Mouse (Mus musculus): Measurements from ENCODE around the gene Cers3. TPM values are rescaled to one million over a fixed set of nuclear protein-coding genes. Genes with fewer than 3 reads are reported as not detected.
A peak's percentile ranks its signal among the peaks of the same experiment; 100 is the strongest.

Cers3 gene
- total and polyA plus RNA-seq, 3 experiments: 0.13 to 0.23 (median 0.19) TPM

DNA sequence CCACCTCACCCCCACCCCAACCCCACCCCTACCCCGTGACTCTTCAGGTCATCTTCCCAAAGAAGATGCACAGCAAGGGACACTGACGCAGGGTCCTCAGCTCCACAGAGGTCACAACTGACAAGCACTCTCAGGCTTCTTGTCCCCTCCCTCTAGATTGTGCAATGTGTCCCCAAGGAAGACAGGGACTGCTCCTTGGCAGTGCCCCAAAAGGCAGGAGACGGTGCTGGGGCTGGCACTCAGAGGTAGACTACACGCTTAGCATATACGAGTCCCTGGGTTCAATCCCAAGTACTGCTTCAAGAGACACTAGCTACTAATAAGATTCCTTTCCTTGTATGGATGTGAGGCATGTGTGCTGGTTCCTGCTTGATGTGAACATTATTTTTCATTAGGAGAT lies 2.3 kb upstream of the Cers3 start:
- no peak for TF ChIP-seq PAX5 (IDR thresholded peaks at IDR 0.05; ENCODE audit: low read length)
- TF ChIP-seq RAD21 (IDR thresholded peaks at IDR 0.05; ENCODE audit: low read depth, low read length): no peak
- no peak for TF ChIP-seq KAT2A (IDR thresholded peaks at IDR 0.05; ENCODE audit: insufficient replicate concordance, low read length)
- no peak for TF ChIP-seq ETS1 (conservative IDR thresholded peaks at IDR 0.05; ENCODE audit: low read depth, low read length)
- TF ChIP-seq ZMIZ1 (IDR thresholded peaks at IDR 0.05; ENCODE audit: low read depth, low read length): no peak
- no peak for TF ChIP-seq ZNF384 (IDR thresholded peaks at IDR 0.05; ENCODE audit: low read depth, low read length)
- TF ChIP-seq ZKSCAN1 (IDR thresholded peaks at IDR 0.05; ENCODE audit: borderline replicate concordance, low read depth, low read length): no peak
- no peak for TF ChIP-seq MEF2A (IDR thresholded peaks at IDR 0.05; ENCODE audit: borderline replicate concordance, low read depth, low read length)
- TF ChIP-seq SMC3 (IDR thresholded peaks at IDR 0.05; ENCODE audit: low read depth, low read length): no peak
- TF ChIP-seq MAZ (IDR thresholded peaks at IDR 0.05; ENCODE audit: low read depth, low read length): no peak
- no peak for TF ChIP-seq NELFE (IDR thresholded peaks at IDR 0.05; ENCODE audit: low read depth, low read length)
- no peak for TF ChIP-seq POLR2A (IDR thresholded peaks at IDR 0.05; ENCODE audit: low read depth, low read length)
- no peak overlapping the region for H3K27ac ChIP-seq (ENCODE audit: insufficient read depth, low read depth)
- no peak overlapping the region for H3K9ac ChIP-seq (ENCODE audit: insufficient read depth, low read depth)
- in situ Hi-C loops (cut with MboI; ENCODE audit: low pct_ligation_motif_present, low pct_unique_long_range_greater_than_20kb, low sequenced_read_pairs) (no loop called here), dilution Hi-C loops (cut with MboI; ENCODE audit: extremely low pct_ligation_motif_present, extremely low pct_unique_long_range_greater_than_20kb, low sequenced_read_pairs) (no loop called here)
- H3K27me3 ChIP-seq (replicated peaks): no peaks in the 10 kb centered on the region
- H3K79me2 ChIP-seq (replicated peaks; ENCODE audit: control insufficient read depth, extremely low read depth, insufficient read depth, poor library complexity, severe bottlenecking): no peaks in the 10 kb centered on the region
- peaks cover 12 to 26% of the 10 kb centered on the region in 2 experiments for H3K4me1 ChIP-seq (ENCODE audit: control insufficient read depth in 1 of 2, insufficient read depth in 2 of 2)
- no peaks in the 10 kb centered on the region for H3K36me3 ChIP-seq (replicated peaks in 1 of 2; ENCODE audit: control insufficient read depth in 1 of 2, insufficient read depth in 1 of 2, low read length in 1 of 2)
- H3K4me2 ChIP-seq (ENCODE audit: insufficient read depth, low read depth, poor library complexity, severe bottlenecking): peak overlapping the region; percentile 13; the same call in 1 of the 2 replicates
- DNase-seq (ENCODE audit: extremely low read depth): no peak
- no peak overlapping the region for H3K4me3 ChIP-seq (replicated peaks in 1 of 3; ENCODE audit: low read depth in 2 of 3, low read length in 2 of 3, poor library complexity in 1 of 3)
- H3K9me3 ChIP-seq (replicated peaks; ENCODE audit: low read length): no peaks in the 10 kb centered on the region

DNA sequence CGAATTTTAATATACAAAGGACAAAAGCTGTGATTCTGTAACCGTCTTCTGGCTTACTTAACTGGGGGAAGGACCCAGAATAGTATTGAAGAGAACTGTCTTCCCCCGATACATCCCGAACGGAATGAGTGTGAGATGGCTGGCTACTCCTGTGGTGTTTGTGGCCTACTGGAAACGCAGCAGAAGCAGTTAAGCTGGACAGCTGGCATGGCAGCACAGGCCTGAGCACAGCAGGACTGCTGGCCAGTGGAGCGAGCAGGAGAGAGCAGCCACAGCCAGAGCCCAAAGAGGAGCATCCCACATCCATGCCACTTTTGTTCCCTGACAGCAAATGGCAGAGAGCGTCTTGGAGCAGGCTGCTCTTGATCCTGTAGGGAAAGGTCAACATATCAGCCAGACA lies 1.9 kb upstream of the Cers3 start:
- Histone ChIP-seq H3K79me2 (replicated peaks; ENCODE audit: control insufficient read depth, extremely low read depth, insufficient read depth, poor library complexity, severe bottlenecking) (no peaks in the 10 kb centered on the region), H3K36me3 (replicated peaks in 1 of 2; ENCODE audit: control insufficient read depth in 1 of 2, insufficient read depth in 1 of 2, low read length in 1 of 2) (no peaks in the 10 kb centered on the region), H3K4me2 (ENCODE audit: insufficient read depth, low read depth, poor library complexity, severe bottlenecking) (no peak overlapping the region), H3K4me1 (ENCODE audit: control insufficient read depth in 1 of 2, insufficient read depth in 2 of 2) (peaks cover 12 to 26% of the 10 kb centered on the region in 2 experiments), H3K4me3 (replicated peaks in 1 of 3; ENCODE audit: low read depth in 2 of 3, low read length in 2 of 3, poor library complexity in 1 of 3) (no peak overlapping the region), H3K27ac (ENCODE audit: insufficient read depth, low read depth) (no peak overlapping the region), H3K9ac (ENCODE audit: insufficient read depth, low read depth) (no peak overlapping the region), H3K9me3 (replicated peaks; ENCODE audit: low read length) (no peaks in the 10 kb centered on the region), H3K27me3 (replicated peaks) (no peaks in the 10 kb centered on the region)
- no peak for DNase-seq (ENCODE audit: extremely low read depth)
- TF ChIP-seq MYC (IDR thresholded peaks at IDR 0.05; ENCODE audit: low read depth, low read length) (no peak), IRF4 (IDR thresholded peaks at IDR 0.05; ENCODE audit: low read depth, low read length) (no peak), MXI1 (IDR thresholded peaks at IDR 0.05; ENCODE audit: low read depth, low read length) (no peak)
- in situ Hi-C loops (cut with MboI; ENCODE audit: low pct_ligation_motif_present, low pct_unique_long_range_greater_than_20kb, low sequenced_read_pairs): no loop called here
- dilution Hi-C loops (cut with MboI; ENCODE audit: extremely low pct_ligation_motif_present, extremely low pct_unique_long_range_greater_than_20kb, low sequenced_read_pairs): no loop called here

DNA sequence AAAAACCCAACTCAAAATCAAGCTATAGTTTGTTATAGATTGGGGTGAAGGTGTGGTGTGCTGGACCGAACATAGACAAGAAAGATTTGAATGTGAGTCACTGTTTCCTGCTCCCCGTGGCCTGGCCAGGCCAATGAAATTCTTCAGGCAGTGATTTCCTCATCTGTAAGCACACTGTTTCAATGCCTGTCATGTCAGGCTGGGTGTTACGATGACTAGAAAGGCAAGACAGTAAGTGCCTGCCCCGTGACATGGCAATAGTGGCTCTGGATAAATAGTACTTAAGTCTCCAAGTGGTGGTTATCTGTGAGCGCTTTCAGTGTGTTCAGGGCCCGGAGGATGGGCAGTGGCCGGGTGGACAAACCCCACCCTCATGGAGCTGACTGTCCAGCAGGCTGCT lies 3.7 kb downstream of the Cers3 start:
- peak; percentile 58; the same call in 1 of the 2 replicates for TF ChIP-seq JUND (conservative IDR thresholded peaks at IDR 0.05; ENCODE audit: low read depth, low read length)
- TF ChIP-seq SMC3 (IDR thresholded peaks at IDR 0.05; ENCODE audit: low read depth, low read length): no peak
- TF ChIP-seq MAZ (IDR thresholded peaks at IDR 0.05; ENCODE audit: low read depth, low read length): no peak
- no peak for TF ChIP-seq MEF2A (IDR thresholded peaks at IDR 0.05; ENCODE audit: borderline replicate concordance, low read depth, low read length)
- no peak for TF ChIP-seq BHLHE40 (IDR thresholded peaks at IDR 0.05; ENCODE audit: low read depth, low read length)
- TF ChIP-seq USF1 (IDR thresholded peaks at IDR 0.05; ENCODE audit: low read depth, low read length): peak; percentile 20; the same call in 1 of the 2 replicates
- TF ChIP-seq NELFE (IDR thresholded peaks at IDR 0.05; ENCODE audit: low read depth, low read length): no peak
- 0 out of 2 replicates have a peak, but pooled peaks have one; percentile 13 for TF ChIP-seq USF2 (conservative IDR thresholded peaks at IDR 0.05; ENCODE audit: low read depth, low read length)
- no peak for TF ChIP-seq NRF1 (IDR thresholded peaks at IDR 0.05; ENCODE audit: low read depth, low read length)
- TF ChIP-seq ELF1 (IDR thresholded peaks at IDR 0.05; ENCODE audit: low read depth, low read length): 0 out of 2 replicates have a peak, but pooled peaks have one; percentile 12
- TF ChIP-seq MAFK (IDR thresholded peaks at IDR 0.05; ENCODE audit: insufficient replicate concordance, low read length): no peak
- no peak for TF ChIP-seq UBTF (IDR thresholded peaks at IDR 0.05; ENCODE audit: low read depth, low read length)
- in situ Hi-C loops (cut with MboI; ENCODE audit: low pct_ligation_motif_present, low pct_unique_long_range_greater_than_20kb, low sequenced_read_pairs): no loop called here
- Histone ChIP-seq H3K4me3 (replicated peaks in 1 of 3; ENCODE audit: low read depth in 2 of 3, low read length in 2 of 3, poor library complexity in 1 of 3) (no peak overlapping the region), H3K4me1 (ENCODE audit: control insufficient read depth in 1 of 2, insufficient read depth in 2 of 2) (peaks cover 6 to 17% of the 10 kb centered on the region in 2 experiments; a peak in 3 of 4 replicates), H3K9me3 (replicated peaks; ENCODE audit: low read length) (no peaks in the 10 kb centered on the region), H3K27ac (ENCODE audit: insufficient read depth, low read depth) (no peak overlapping the region), H3K4me2 (ENCODE audit: insufficient read depth, low read depth, poor library complexity, severe bottlenecking) (no peak overlapping the region), H3K27me3 (replicated peaks) (no peaks in the 10 kb centered on the region), H3K79me2 (replicated peaks; ENCODE audit: control insufficient read depth, extremely low read depth, insufficient read depth, poor library complexity, severe bottlenecking) (no peaks in the 10 kb centered on the region), H3K9ac (ENCODE audit: insufficient read depth, low read depth) (no peak overlapping the region), H3K36me3 (replicated peaks in 1 of 2; ENCODE audit: control insufficient read depth in 1 of 2, insufficient read depth in 1 of 2, low read length in 1 of 2) (no peaks in the 10 kb centered on the region)
- dilution Hi-C loops (cut with MboI; ENCODE audit: extremely low pct_ligation_motif_present, extremely low pct_unique_long_range_greater_than_20kb, low sequenced_read_pairs): no loop called here
- DNase-seq (ENCODE audit: extremely low read depth): peak; percentile 29
